Mouse (Mus musculus) midbrain, embryonic 10.5 days (tissue): ENCODE measurements at regions not wholly inside any gene's neighbourhood (a gene's known extent, or its start where the extent isn't known, plus 50 kb on each side); places are given as distances from the start of the nearest gene placed in this dataset.

Experiments used
- DNase-seq: peaks from one replicate; pipeline ENCODE4 v3.0.0-alpha.2; 2017; ENCODE audit warnings: low spot score
- H3K27ac ChIP-seq: fragments of 300-500 bp; sonication (generic); replicated peaks from 2 replicates; pipeline ENCODE4 v1.5.1; 2016; ENCODE audit warnings: mild to moderate bottlenecking
- H3K27me3 ChIP-seq: fragments of 300-500 bp; sonication (generic); 2 replicates; pipeline ENCODE4 v1.6.1; 2016; ENCODE audit warnings: low read depth, mild to moderate bottlenecking; ENCODE audit not compliant: poor library complexity, severe bottlenecking
- H3K36me3 ChIP-seq: fragments of 300-500 bp; sonication (generic); 2 replicates; pipeline ENCODE4 v1.6.1; 2016; ENCODE audit warnings: mild to moderate bottlenecking, moderate library complexity
- H3K4me1 ChIP-seq: fragments of 300-500 bp; sonication (generic); 2 replicates; pipeline ENCODE4 v1.6.1; 2016
- H3K4me3 ChIP-seq: fragments of 300-500 bp; sonication (generic); 2 replicates; pipeline ENCODE4 v1.5.1; 2016; ENCODE audit warnings: mild to moderate bottlenecking, moderate library complexity
- H3K9me3 ChIP-seq: fragments of 300-500 bp; sonication (generic); replicated peaks from 2 replicates; pipeline ENCODE4 v1.6.1; 2016; ENCODE audit warnings: mild to moderate bottlenecking
- WGBS: fragments of 180-500 bp; shearing (Covaris S2); methylation state at CpG from one replicate; pipeline ENCODE4 v1.1.7; 2016; 5-methylcytosine and 5-hydroxymethylcytosine counted together

GRCm38 (mm10) chr3:155490670-155491069 is 397.4 kb downstream of the Lrriq3 start:
- Histone ChIP-seq H3K27me3 (no peaks in the 10 kb centered on the region), H3K27ac (no peak overlapping the region), H3K36me3 (no peaks in the 10 kb centered on the region), H3K4me3 (no peak overlapping the region), H3K9me3 (no peaks in the 10 kb centered on the region), H3K4me1 (no peaks in the 10 kb centered on the region)
- no peak for DNase-seq
- WGBS: 76% methylated on average over 1 of the region's 1 CpGs

GRCm38 (mm10) chr3:155510161-155510857 is 417.1 kb downstream of the Lrriq3 start:
- Histone ChIP-seq H3K9me3 (no peaks in the 10 kb centered on the region), H3K27me3 (no peaks in the 10 kb centered on the region), H3K4me1 (no peaks in the 10 kb centered on the region), H3K4me3 (no peak overlapping the region), H3K27ac (no peak overlapping the region), H3K36me3 (no peaks in the 10 kb centered on the region)
- no peak for DNase-seq
- 75% methylated on average over 1 of the region's 1 CpGs for WGBS

- no peak for DNase-seq
- Histone ChIP-seq H3K27me3 (no peaks in the 10 kb centered on the region), H3K9me3 (no peaks in the 10 kb centered on the region), H3K27ac (no peak overlapping the region), H3K4me1 (no peaks in the 10 kb centered on the region), H3K4me3 (no peak overlapping the region), H3K36me3 (no peaks in the 10 kb centered on the region)
- 79% methylated on average over 2 of the region's 2 CpGs for WGBS
Measured at GRCm38 (mm10) chr3:155513885-155514284, 420.7 kb downstream of the Lrriq3 start.

- whole genome bisulfite sequencing: 75% methylated on average over 3 of the region's 3 CpGs
Measured at GRCm38 (mm10) chr3:155529312-155529711, 436.1 kb downstream of the Lrriq3 start.

GRCm38 (mm10) chr3:155530811-155531210 is 437.6 kb downstream of the Lrriq3 start:
- Histone ChIP-seq H3K27ac (no peak overlapping the region), H3K27me3 (no peaks in the 10 kb centered on the region), H3K9me3 (no peaks in the 10 kb centered on the region), H3K4me1 (no peaks in the 10 kb centered on the region), H3K4me3 (no peak overlapping the region), H3K36me3 (no peaks in the 10 kb centered on the region)
- DNase-seq: no peak

More at GRCm38 (mm10) chr3:155529312-155529711, 436.1 kb downstream of the Lrriq3 start:
- Histone ChIP-seq H3K36me3 (no peaks in the 10 kb centered on the region), H3K4me3 (no peak overlapping the region), H3K27ac (no peak overlapping the region), H3K4me1 (no peaks in the 10 kb centered on the region), H3K27me3 (no peaks in the 10 kb centered on the region), H3K9me3 (no peaks in the 10 kb centered on the region)
- no peak for DNase-seq

GRCm38 (mm10) chr3:155532075-155532474 is 438.8 kb downstream of the Lrriq3 start:
- H3K27me3 ChIP-seq: no peaks in the 10 kb centered on the region
- H3K4me3 ChIP-seq: no peak overlapping the region
- no peaks in the 10 kb centered on the region for H3K36me3 ChIP-seq
- WGBS: 78% methylated on average over 4 of the region's 4 CpGs
- H3K9me3 ChIP-seq: no peaks in the 10 kb centered on the region
- no peaks in the 10 kb centered on the region for H3K4me1 ChIP-seq
- no peak overlapping the region for H3K27ac ChIP-seq
- DNase-seq: no peak

- H3K4me1 ChIP-seq: peaks cover 4% of the 10 kb centered on the region; the same call in 1 of the 2 replicates
- 86% methylated on average over 6 of the region's 6 CpGs for WGBS
- no peak for DNase-seq
Measured at GRCm38 (mm10) chr3:155548204-155548603, 455.0 kb downstream of the Lrriq3 start.

GRCm38 (mm10) chr3:155577111-155577510 is 483.9 kb downstream of the Lrriq3 start:
- WGBS: 28% methylated on average over 2 of the region's 2 CpGs
- Histone ChIP-seq H3K4me1 (peaks cover 27% of the 10 kb centered on the region), H3K4me3 (no peak overlapping the region), H3K27me3 (no peaks in the 10 kb centered on the region), H3K27ac (peak overlapping the region; percentile 33; the same call in 1 of the 2 replicates), H3K9me3 (no peaks in the 10 kb centered on the region), H3K36me3 (no peaks in the 10 kb centered on the region)
- DNase-seq: no peak

More at GRCm38 (mm10) chr3:155548204-155548603, 455.0 kb downstream of the Lrriq3 start:
- no peaks in the 10 kb centered on the region for H3K9me3 ChIP-seq
- no peak overlapping the region for H3K4me3 ChIP-seq
- H3K36me3 ChIP-seq: no peaks in the 10 kb centered on the region
- H3K27ac ChIP-seq: no peak overlapping the region
- H3K27me3 ChIP-seq: no peaks in the 10 kb centered on the region

- Histone ChIP-seq H3K27ac (no peak overlapping the region), H3K4me3 (no peak overlapping the region), H3K4me1 (no peaks in the 10 kb centered on the region), H3K36me3 (no peaks in the 10 kb centered on the region), H3K9me3 (no peaks in the 10 kb centered on the region), H3K27me3 (no peaks in the 10 kb centered on the region)
- DNase-seq: no peak
- 58% methylated on average over 1 of the region's 1 CpGs for WGBS
Measured at GRCm38 (mm10) chr3:155604001-155604400, 510.8 kb downstream of the Lrriq3 start.
